Mouse (Mus musculus): ENCODE data around the gene Rtf2. TPM values are rescaled to one million over a fixed set of nuclear protein-coding genes. Genes with fewer than 3 reads are reported as not detected.

Gene Rtf2
- polyA plus RNA-seq (2015; fragmentation: Nextera tagmentation; extraction: Ambion mirVana): 68.9 and 74.8 TPM in 2 replicates

- peak; percentile 98 for ATAC-seq (replicated peaks; ENCODE audit: low FRiP score)
- Histone ChIP-seq H3K4me2 (peak within 1 kb of the TSS; percentile 82), H3K27me3 (no peaks in the 10 kb centered on the region), H3K4me3 (replicated peaks) (peak within 1 kb of the TSS; percentile 83), H3K27ac (peak within 1 kb of the TSS; percentile 77), H3K9ac (peak within 1 kb of the TSS; percentile 54), H3K9me3 (replicated peaks) (no peaks in the 10 kb centered on the region), H3K4me1 (peaks cover 19% of the 10 kb centered on the region), H3K36me3 (peaks cover 5% of the 10 kb centered on the region)
- 2% methylated on average over 35 of the region's 35 CpGs for WGBS
Measured at GRCm38 (mm10) chr2:172439843-172440639, at the start of gene Rtf2. Gene Rtf2 (plus strand): TSS chr2:172440556.

GRCm38 (mm10) chr2:172392041-172392521, 48.3 kb upstream of the Rtf2 start:
- Histone ChIP-seq H3K36me3 (no peaks in the 10 kb centered on the region), H3K27ac (no peak overlapping the region), H3K9me3 (replicated peaks) (no peaks in the 10 kb centered on the region), H3K27me3 (no peaks in the 10 kb centered on the region), H3K9ac (no peak overlapping the region), H3K4me1 (0 out of 2 replicates have a peak, but pooled peaks cover 4% of the 10 kb centered on the region), H3K4me3 (replicated peaks) (no peak overlapping the region), H3K4me2 (no peak overlapping the region)
- 62% methylated on average over 10 of the region's 10 CpGs for WGBS
- no peak for ATAC-seq (replicated peaks; ENCODE audit: low FRiP score)

- 35% methylated on average over 13 of the region's 13 CpGs for WGBS
- no peak for ATAC-seq (replicated peaks; ENCODE audit: low FRiP score)
- peak within 1 kb of the TSS; percentile 2; the same call in 1 of the 2 replicates for H3K4me2 ChIP-seq
Measured at GRCm38 (mm10) chr2:172393391-172394051, 46.8 kb upstream of the Rtf2 start, which contains the start of gene Cass4. Gene Cass4 (plus strand): TSS chr2:172393794.

GRCm38 (mm10) chr2:172394052-172394392, 46.3 kb upstream of the Rtf2 start:
- Histone ChIP-seq H3K4me2 (peak overlapping the region; percentile 2; the same call in 1 of the 2 replicates), H3K4me1 (0 out of 2 replicates have a peak, but pooled peaks cover 4% of the 10 kb centered on the region), H3K27ac (no peak overlapping the region), H3K4me3 (replicated peaks) (no peak overlapping the region), H3K27me3 (0 out of 2 replicates have a peak, but pooled peaks cover 5% of the 10 kb centered on the region), H3K36me3 (no peaks in the 10 kb centered on the region), H3K9me3 (replicated peaks) (no peaks in the 10 kb centered on the region), H3K9ac (no peak overlapping the region)
- no peak for ATAC-seq (replicated peaks; ENCODE audit: low FRiP score)
- 76% methylated on average over 2 of the region's 2 CpGs for WGBS

More at GRCm38 (mm10) chr2:172393391-172394051, 46.8 kb upstream of the Rtf2 start, which contains the start of gene Cass4:
- Histone ChIP-seq H3K9ac (no peak within 1 kb of the TSS), H3K27ac (no peak within 1 kb of the TSS), H3K27me3 (0 out of 2 replicates have a peak, but pooled peaks cover 5% of the 10 kb centered on the region), H3K4me1 (0 out of 2 replicates have a peak, but pooled peaks cover 4% of the 10 kb centered on the region), H3K9me3 (replicated peaks) (no peaks in the 10 kb centered on the region), H3K4me3 (replicated peaks) (no peak within 1 kb of the TSS), H3K36me3 (no peaks in the 10 kb centered on the region)

- no peak overlapping the region for H3K9ac ChIP-seq
- H3K9me3 ChIP-seq (replicated peaks): no peaks in the 10 kb centered on the region
- WGBS: 74% methylated on average over 4 of the region's 4 CpGs
- no peak overlapping the region for H3K4me3 ChIP-seq (replicated peaks)
- 0 out of 2 replicates have a peak, but pooled peaks cover 5% of the 10 kb centered on the region for H3K27me3 ChIP-seq
- H3K4me2 ChIP-seq: no peak overlapping the region
- no peaks in the 10 kb centered on the region for H3K36me3 ChIP-seq
- no peak for ATAC-seq (replicated peaks; ENCODE audit: low FRiP score)
- no peak overlapping the region for H3K27ac ChIP-seq
- 0 out of 2 replicates have a peak, but pooled peaks cover 4% of the 10 kb centered on the region for H3K4me1 ChIP-seq
Measured at GRCm38 (mm10) chr2:172394671-172395070, 45.7 kb upstream of the Rtf2 start.

GRCm38 (mm10) chr2:172395961-172396360, 44.4 kb upstream of the Rtf2 start:
- Histone ChIP-seq H3K27ac (no peak overlapping the region), H3K36me3 (no peaks in the 10 kb centered on the region), H3K27me3 (0 out of 2 replicates have a peak, but pooled peaks cover 5% of the 10 kb centered on the region), H3K9me3 (replicated peaks) (no peaks in the 10 kb centered on the region), H3K4me3 (replicated peaks) (no peak overlapping the region), H3K9ac (no peak overlapping the region), H3K4me1 (0 out of 2 replicates have a peak, but pooled peaks cover 4% of the 10 kb centered on the region), H3K4me2 (no peak overlapping the region)
- no peak for ATAC-seq (replicated peaks; ENCODE audit: low FRiP score)
- 40% methylated on average over 9 of the region's 9 CpGs for WGBS

GRCm38 (mm10) chr2:172399901-172400300, 40.5 kb upstream of the Rtf2 start:
- 0 out of 2 replicates have a peak, but pooled peaks have one; percentile 49 for ATAC-seq (replicated peaks; ENCODE audit: low FRiP score)
- H3K4me2 ChIP-seq: no peak overlapping the region
- H3K4me1 ChIP-seq: no peaks in the 10 kb centered on the region
- no peaks in the 10 kb centered on the region for H3K36me3 ChIP-seq
- H3K27me3 ChIP-seq: 0 out of 2 replicates have a peak, but pooled peaks cover 5% of the 10 kb centered on the region
- no peak overlapping the region for H3K9ac ChIP-seq
- H3K27ac ChIP-seq: no peak overlapping the region
- WGBS: 26% methylated on average over 9 of the region's 9 CpGs
- no peaks in the 10 kb centered on the region for H3K9me3 ChIP-seq (replicated peaks)
- H3K4me3 ChIP-seq (replicated peaks): no peak overlapping the region

GRCm38 (mm10) chr2:172401116-172401825, 39.1 kb upstream of the Rtf2 start:
- Histone ChIP-seq H3K9ac (no peak overlapping the region), H3K36me3 (no peaks in the 10 kb centered on the region), H3K4me3 (replicated peaks) (no peak overlapping the region), H3K4me2 (no peak overlapping the region), H3K27me3 (0 out of 2 replicates have a peak, but pooled peaks cover 5% of the 10 kb centered on the region), H3K4me1 (0 out of 2 replicates have a peak, but pooled peaks cover 2% of the 10 kb centered on the region), H3K9me3 (replicated peaks) (no peaks in the 10 kb centered on the region), H3K27ac (0 out of 2 replicates have a peak overlapping the region, but pooled peaks have one; percentile 22)
- no peak for ATAC-seq (replicated peaks; ENCODE audit: low FRiP score)
- 57% methylated on average over 13 of the region's 13 CpGs for WGBS

GRCm38 (mm10) chr2:172404239-172404638, 36.1 kb upstream of the Rtf2 start:
- no peaks in the 10 kb centered on the region for H3K36me3 ChIP-seq
- H3K4me1 ChIP-seq: 0 out of 2 replicates have a peak, but pooled peaks cover 3% of the 10 kb centered on the region
- H3K27ac ChIP-seq: no peak overlapping the region
- H3K9ac ChIP-seq: no peak overlapping the region
- H3K9me3 ChIP-seq (replicated peaks): no peaks in the 10 kb centered on the region
- no peaks in the 10 kb centered on the region for H3K27me3 ChIP-seq
- no peak for ATAC-seq (replicated peaks; ENCODE audit: low FRiP score)
- WGBS: 61% methylated on average over 7 of the region's 7 CpGs
- H3K4me2 ChIP-seq: no peak overlapping the region
- no peak overlapping the region for H3K4me3 ChIP-seq (replicated peaks)

GRCm38 (mm10) chr2:172405011-172405410, 35.3 kb upstream of the Rtf2 start:
- no peak for ATAC-seq (replicated peaks; ENCODE audit: low FRiP score)
- no peaks in the 10 kb centered on the region for H3K9me3 ChIP-seq (replicated peaks)
- H3K4me3 ChIP-seq (replicated peaks): no peak overlapping the region
- H3K9ac ChIP-seq: no peak overlapping the region
- H3K27me3 ChIP-seq: no peaks in the 10 kb centered on the region
- 68% methylated on average over 3 of the region's 3 CpGs for WGBS
- no peak overlapping the region for H3K4me2 ChIP-seq
- H3K27ac ChIP-seq: no peak overlapping the region
- H3K36me3 ChIP-seq: no peaks in the 10 kb centered on the region
- 0 out of 2 replicates have a peak, but pooled peaks cover 3% of the 10 kb centered on the region for H3K4me1 ChIP-seq

GRCm38 (mm10) chr2:172406173-172406572, 34.2 kb upstream of the Rtf2 start:
- no peaks in the 10 kb centered on the region for H3K9me3 ChIP-seq (replicated peaks)

More at GRCm38 (mm10) chr2:172406173-172406572, 34.2 kb upstream of the Rtf2 start:
- Histone ChIP-seq H3K36me3 (no peaks in the 10 kb centered on the region), H3K27ac (no peak overlapping the region), H3K4me2 (no peak overlapping the region), H3K4me3 (replicated peaks) (no peak overlapping the region), H3K9ac (no peak overlapping the region), H3K4me1 (0 out of 2 replicates have a peak, but pooled peaks cover 3% of the 10 kb centered on the region), H3K27me3 (no peaks in the 10 kb centered on the region)
- 49% methylated on average over 4 of the region's 4 CpGs for WGBS
- no peak for ATAC-seq (replicated peaks; ENCODE audit: low FRiP score)

Measured in kidney, embryonic 15.5 days (tissue).